Mouse (Mus musculus) layer of hippocampus, adult 8-10 months (tissue): ENCODE results near the gene Dnajb14. TPM values are rescaled to one million over a fixed set of nuclear protein-coding genes. Genes with fewer than 3 reads are reported as not detected.
"Not testable (repeated sequence)": the region's sequence is repeated elsewhere in the genome, so short reads cannot be mapped to it uniquely, and the experiment has no call there.

Source experiments
- DNase-seq, 2 experiments: peaks; one replicate each; pipeline ENCODE4 v3.0.0; 2022; ENCODE audit warnings: low spot score in 2 of 2
- total RNA-seq, 4 experiments: library from RNA; stranded (reverse); gene quantifications; 2 replicates each; pipeline ENCODE4 v1.2.4; 2022

Dnajb14 gene
- total RNA-seq, 4 experiments from 2014 or later: 52.0 to 55.0 (median 53.3) TPM

- DNase-seq: no peak
Observed at GRCm38 (mm10) chr3:137917694-137918171, 50.3 kb downstream of the Dnajb14 start.

- peak; percentile 83 to 87 for DNase-seq
Observed at GRCm38 (mm10) chr3:137918172-137918931, 50.9 kb downstream of the Dnajb14 start, which contains the start of gene Lamtor3. Gene Lamtor3, plus strand, starts transcription at chr3:137918506.

- DNase-seq: no peak
Observed at GRCm38 (mm10) chr3:137918932-137919311, 51.4 kb downstream of the Dnajb14 start.

DNA sequence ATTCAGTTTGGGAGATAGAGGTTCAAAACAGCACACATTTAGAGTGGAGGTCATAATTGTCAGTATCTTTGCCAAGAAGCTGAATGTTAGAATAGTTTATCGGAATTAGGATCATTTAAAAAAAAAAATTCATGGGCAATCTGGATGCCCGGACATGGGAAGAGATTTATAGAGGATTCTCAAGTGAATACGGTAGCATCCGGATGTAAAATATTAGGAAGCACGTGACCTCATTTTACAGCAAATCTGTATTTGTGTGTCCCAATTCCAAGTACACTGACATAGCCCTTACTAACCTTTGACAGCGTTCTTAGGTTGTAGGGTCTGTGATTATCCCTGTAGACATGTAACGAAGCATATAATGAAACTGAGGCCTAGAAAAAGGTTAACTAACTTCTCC, 51.9 kb downstream of the Dnajb14 start:
- DNase-seq: no peak

- DNase-seq: no peak
Observed at GRCm38 (mm10) chr3:137920594-137920993, 53.1 kb downstream of the Dnajb14 start.

DNA sequence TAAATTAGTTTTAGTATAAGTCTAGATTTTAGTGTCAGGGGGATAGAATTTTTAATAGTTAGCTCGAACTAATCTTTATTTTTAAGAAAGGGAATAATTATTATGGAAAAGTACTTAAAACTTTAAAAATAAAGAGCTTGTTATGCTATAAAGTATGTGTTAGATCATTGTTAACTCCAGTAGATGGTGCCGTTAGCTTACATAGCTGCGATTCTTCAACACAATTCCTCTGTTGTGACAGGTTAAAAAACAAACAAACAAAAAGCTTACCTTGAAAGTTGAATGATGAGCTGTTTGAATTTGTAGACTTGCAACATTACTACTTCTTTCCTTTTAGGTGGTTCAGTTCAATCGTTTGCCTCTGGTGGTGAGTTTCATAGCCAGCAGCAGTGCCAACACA, 59.5 kb downstream of the Dnajb14 start:
- DNase-seq: no peak

DNA sequence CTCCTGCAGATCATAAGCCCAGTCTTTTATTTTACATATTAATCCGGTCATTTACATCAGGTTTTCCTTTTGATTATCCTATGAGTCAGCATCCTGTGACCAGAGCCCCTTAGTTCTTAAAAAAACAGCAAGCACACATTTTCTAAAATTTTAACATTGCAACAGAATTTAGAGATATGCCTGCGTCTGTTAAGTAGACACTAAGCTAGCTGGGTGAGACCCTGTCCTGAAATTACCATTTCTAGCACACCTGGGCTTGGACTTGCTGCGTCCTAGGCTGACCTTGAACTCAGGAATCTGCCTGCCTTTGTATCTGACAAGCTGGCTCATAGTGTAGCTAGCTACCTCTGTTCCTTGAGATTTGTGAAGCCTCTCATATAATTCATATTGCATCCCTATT, 62.5 kb downstream of the Dnajb14 start:
- no peak for DNase-seq

GRCm38 (mm10) chr3:137932748-137933147, 65.3 kb downstream of the Dnajb14 start:
- no peak for DNase-seq

DNA sequence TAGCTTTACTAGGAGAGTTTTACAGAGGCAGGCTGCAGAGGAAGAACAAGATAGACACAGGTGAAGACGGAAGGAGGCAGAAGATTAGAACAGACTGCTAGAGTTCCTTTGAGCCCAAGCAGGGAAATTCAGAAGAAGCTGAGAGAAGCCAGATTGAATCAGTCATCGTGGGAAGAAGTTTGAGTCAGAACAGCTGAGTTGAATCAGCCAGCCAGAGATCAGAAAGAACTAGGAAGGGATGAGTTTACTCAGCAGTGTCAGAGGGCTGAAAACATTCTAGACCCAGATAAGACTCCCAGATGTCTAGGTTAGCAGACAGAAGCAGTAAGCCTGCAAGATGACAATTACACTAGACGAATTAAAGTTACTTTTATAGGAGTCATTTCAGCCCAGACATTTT, 66.5 kb downstream of the Dnajb14 start:
- DNase-seq: no peak

- no peak for DNase-seq
Observed at GRCm38 (mm10) chr3:137935570-137936525, 68.4 kb downstream of the Dnajb14 start.

DNA sequence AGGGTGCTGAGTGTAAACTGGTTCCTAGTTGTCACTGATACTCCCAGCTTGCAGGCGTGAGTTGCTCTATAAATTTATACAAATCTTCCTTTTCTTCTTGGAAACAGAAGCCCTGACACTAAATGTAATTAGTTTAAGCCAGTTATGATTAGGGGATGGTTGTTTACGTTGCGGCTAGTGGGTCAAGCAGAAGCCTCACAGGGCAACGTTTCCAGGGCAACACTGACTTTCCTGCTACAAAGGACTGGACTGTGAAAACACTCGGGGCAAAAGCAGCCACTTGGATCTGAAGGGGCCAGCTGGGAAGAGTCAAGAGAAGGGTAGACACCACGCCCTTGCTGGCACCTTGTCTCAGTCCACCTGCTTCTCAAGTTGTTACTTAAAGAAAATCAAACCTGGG, 69.1 kb downstream of the Dnajb14 start:
- no peak for DNase-seq

DNA sequence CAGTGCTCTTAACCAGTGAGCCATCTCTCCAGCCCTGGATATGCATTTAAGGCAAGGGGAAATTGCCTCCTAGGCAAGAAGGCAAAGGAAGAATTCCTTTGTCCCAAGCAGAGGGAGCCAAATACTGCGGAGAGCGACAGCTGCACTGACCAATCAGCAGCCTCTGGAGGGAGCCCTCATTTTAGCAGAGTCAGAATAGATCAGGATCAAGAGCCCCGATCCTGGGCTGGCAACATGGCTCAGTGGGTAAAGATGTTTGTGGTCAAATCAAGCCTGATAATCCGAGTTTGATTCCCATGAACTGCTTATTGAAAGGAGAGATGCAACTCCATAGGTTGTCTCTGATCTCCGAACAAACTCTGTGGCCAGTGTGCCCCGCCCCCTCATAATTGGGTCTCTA, 71.1 kb downstream of the Dnajb14 start:
- DNase-seq: no peak

DNA sequence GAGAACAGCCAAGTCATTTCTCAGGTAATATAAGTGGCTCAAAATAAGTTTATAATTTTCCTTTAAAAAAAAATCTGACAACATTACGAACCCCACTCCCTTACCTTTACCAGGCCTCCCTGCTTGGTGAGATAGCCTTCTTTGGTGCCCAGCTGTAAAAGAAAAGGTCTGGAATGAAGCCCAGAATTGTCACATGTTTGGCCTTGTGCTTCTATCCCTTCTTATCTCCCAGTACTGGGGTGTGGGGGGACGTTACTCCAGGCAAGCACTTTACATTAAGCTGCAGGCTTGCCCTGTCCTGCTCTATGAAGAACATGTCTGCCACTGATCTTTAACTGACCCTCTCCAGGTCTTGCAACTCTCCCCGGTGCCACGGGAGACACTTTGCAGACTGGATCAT, 73.3 kb downstream of the Dnajb14 start:
- DNase-seq: no peak

DNA sequence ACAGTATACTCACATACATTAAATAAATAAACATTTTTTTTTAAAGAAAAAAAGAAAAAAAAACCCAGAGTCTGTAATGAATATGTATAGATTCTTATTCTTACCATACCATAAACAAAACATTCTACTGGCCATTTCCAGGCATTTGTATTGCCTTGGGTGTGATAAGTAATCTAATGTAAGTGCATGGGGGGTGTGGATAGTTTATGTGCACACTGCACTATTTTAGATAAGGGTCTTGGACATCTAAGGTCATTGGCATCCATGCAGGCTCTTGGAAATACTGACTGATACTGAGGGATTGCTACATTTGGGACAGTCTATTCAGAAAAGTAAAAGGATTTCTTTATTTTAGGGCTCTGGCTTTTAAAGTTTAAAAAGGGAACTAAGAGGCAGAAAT, 74.1 kb downstream of the Dnajb14 start:
- no peak for DNase-seq

GRCm38 (mm10) chr3:137942098-137942622, 74.7 kb downstream of the Dnajb14 start:
- DNase-seq: no peak

DNA sequence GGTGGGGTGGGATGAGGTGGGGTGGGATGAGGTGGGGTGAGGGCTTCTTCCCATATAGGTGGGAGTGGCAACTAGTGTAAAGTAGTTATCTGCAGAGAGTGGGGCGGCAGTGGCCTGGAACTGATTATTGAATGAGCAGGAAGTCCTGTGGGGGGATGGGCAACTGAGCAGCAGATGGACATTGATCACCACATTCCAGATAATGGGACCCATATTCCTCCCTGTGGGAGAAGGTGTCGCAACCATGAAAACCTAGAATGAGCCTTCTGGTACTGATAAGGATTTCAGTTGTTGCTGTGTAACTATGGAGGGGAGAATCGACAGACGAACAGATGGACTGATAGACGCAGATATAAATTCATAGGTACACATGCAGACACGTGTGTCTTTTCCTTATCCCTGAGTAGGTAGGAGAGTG, 76.3 kb downstream of the Dnajb14 start:
- no peak for DNase-seq

GRCm38 (mm10) chr3:137946827-137947226, 79.4 kb downstream of the Dnajb14 start:
- no peak for DNase-seq

- no peak for DNase-seq
Observed at GRCm38 (mm10) chr3:137947525-137947924, 80.0 kb downstream of the Dnajb14 start.

GRCm38 (mm10) chr3:137950191-137950885, 82.9 kb downstream of the Dnajb14 start:
- no peak for DNase-seq

DNA sequence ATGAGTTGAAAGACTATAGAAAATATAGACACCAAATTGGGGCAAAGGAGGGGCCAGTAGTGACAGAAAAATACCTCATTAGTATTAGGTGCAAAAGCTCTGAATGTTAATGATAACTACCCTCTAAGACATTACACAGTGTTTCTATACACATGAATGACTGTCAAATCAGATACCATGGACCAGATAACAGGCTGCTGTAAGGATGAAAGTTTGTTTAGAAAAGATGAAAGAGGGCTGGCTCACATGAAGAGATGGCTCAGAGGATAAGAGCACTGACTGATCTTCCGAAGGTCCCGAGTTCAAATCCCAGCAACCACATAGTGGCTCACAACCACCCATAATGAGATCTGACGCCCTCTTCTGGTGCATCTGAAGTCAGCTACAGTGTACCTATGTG, 83.8 kb downstream of the Dnajb14 start:
- DNase-seq: not testable (repeated sequence)

DNA sequence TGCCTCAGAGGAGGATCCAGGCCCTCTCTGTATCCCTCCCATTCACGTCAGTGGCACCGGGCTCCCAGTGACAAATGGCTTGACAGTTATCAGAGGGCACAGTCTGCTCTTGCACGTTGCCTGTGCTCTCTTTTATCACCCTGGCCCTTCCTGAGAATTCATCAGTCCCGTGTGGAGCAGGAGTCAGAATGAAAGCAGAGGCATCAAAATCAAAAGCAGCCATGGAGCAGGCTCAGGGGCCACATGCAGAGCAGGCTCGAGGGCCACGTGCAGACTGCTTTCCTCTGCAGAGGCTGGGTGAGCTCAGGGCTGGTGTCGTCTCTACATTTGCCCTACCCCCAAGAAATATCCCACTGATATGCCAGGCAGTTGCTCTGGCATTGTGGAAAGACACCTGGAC, 84.3 kb downstream of the Dnajb14 start:
- no peak for DNase-seq
